Mouse (Mus musculus): ENCODE results near the gene Gm26897.

- TF ChIP-seq CTCF (IDR thresholded peaks at IDR 0.05; ENCODE audit: low read depth, low read length) (no peak), POLR2A (IDR thresholded peaks at IDR 0.05; ENCODE audit: borderline replicate concordance, low read depth, low read length) (no peak)
Observed at GRCm38 (mm10) chr5:111773407-111773733, 39.6 kb downstream of the Gm26897 start.
